Mouse (Mus musculus) lung, embryonic 14.5 days (tissue): Measurements from ENCODE around the gene Trim52. TPM values are rescaled to one million over a fixed set of nuclear protein-coding genes. Genes with fewer than 3 reads are reported as not detected.
"Not testable (repeated sequence)": the region's sequence is repeated elsewhere in the genome, so short reads cannot be mapped to it uniquely, and the experiment has no call there.

Experiments used
- ATAC-seq: fragments of 200-750 bp; cut with Nextera tagmentation; 2 replicates; pipeline ENCODE4 v1.8.0; 2017; ENCODE audit warnings: mild to moderate bottlenecking, moderate TSS enrichment, moderate library complexity; ENCODE audit not compliant: insufficient read depth
- DNase-seq: peaks from one replicate; pipeline ENCODE4 v3.0.0-alpha.2; 2015
- H3K27ac ChIP-seq: fragments of 300-500 bp; sonication (generic); 2 replicates; pipeline ENCODE4 v1.5.1; 2014; ENCODE audit warnings: low read depth, mild to moderate bottlenecking, moderate library complexity
- H3K27me3 ChIP-seq: fragments of 300-500 bp; sonication (generic); 2 replicates; pipeline ENCODE4 v1.6.1; 2014; ENCODE audit warnings: low read length, control low read depth; ENCODE audit not compliant: insufficient read depth
- H3K36me3 ChIP-seq: fragments of 300-500 bp; sonication (generic); 2 replicates; pipeline ENCODE4 v1.6.1; 2014; ENCODE audit warnings: control low read depth; ENCODE audit not compliant: insufficient read depth
- H3K4me1 ChIP-seq: fragments of 300-500 bp; sonication (generic); 2 replicates; pipeline ENCODE4 v1.6.1; 2014; ENCODE audit warnings: antibody characterized with exemption, control low read depth; ENCODE audit not compliant: insufficient read depth
- H3K4me2 ChIP-seq: fragments of 300-500 bp; sonication (generic); 2 replicates; pipeline ENCODE4 v1.6.1; 2014; ENCODE audit warnings: mild to moderate bottlenecking
- H3K4me3 ChIP-seq: fragments of 300-500 bp; sonication (generic); 2 replicates; pipeline ENCODE4 v1.5.1; 2014; ENCODE audit warnings: low read depth, low read length
- H3K9ac ChIP-seq: fragments of 300-500 bp; sonication (generic); 2 replicates; pipeline ENCODE4 v1.6.1; 2014
- H3K9me3 ChIP-seq: fragments of 300-500 bp; sonication (generic); 2 replicates; pipeline ENCODE4 v1.6.1; 2016; ENCODE audit warnings: low read depth, low read length, control low read depth
- CTCF ChIP-seq: IDR thresholded peaks from 2 replicates; pipeline ENCODE4 v1.5.1; 2016; ENCODE audit warnings: antibody characterized with exemption, low read depth
- WGBS: fragments of 180-500 bp; shearing (Covaris S2); extraction: QIAGEN DNeasy Blood & Tissue Kit; methylation state at CpG from one replicate; pipeline ENCODE4 v1.1.7; 2014; 5-methylcytosine and 5-hydroxymethylcytosine counted together
- polyA plus RNA-seq: library from polyadenylated mRNA; unstranded; fragments of >200 nt; fragmentation: Nextera tagmentation; extraction: Ambion mirVana; gene quantifications from 2 replicates; pipeline ENCODE4 v1.2.1, GENCODE M21; 2014

Gene Trim52
- polyA plus RNA-seq, 1 experiment from 2014 or later, result not detected

DNA sequence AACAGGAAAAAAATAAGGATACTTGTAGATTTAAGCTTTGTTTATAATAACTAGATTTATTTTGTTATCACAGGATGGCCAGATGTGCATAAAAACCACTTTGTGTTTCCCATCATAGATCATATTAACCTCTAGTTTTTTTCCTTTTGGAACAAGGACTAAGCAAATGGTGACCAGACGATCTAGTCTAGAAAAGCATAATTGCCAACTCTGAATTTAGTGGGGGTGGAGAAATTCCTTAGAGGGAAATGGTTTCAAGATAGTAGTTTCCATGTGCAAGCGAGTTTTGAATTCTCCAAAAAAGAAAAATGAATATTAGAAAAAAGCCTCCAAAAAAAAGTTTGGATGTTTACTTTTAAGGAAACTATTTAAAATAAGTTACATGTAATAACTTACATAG lies 13.4 kb downstream of the Trim52 start:
- Histone ChIP-seq H3K9ac (no peak overlapping the region), H3K27ac (no peak overlapping the region), H3K9me3 (no peaks in the 10 kb centered on the region), H3K4me1 (no peaks in the 10 kb centered on the region), H3K4me3 (no peak overlapping the region), H3K4me2 (no peak overlapping the region), H3K27me3 (no peaks in the 10 kb centered on the region), H3K36me3 (no peaks in the 10 kb centered on the region)
- WGBS, result 32% methylated on average over 2 of the region's 2 CpGs
- peak; percentile 51 for DNase-seq
- TF ChIP-seq CTCF, result no peak
- ATAC-seq, result no peak

DNA sequence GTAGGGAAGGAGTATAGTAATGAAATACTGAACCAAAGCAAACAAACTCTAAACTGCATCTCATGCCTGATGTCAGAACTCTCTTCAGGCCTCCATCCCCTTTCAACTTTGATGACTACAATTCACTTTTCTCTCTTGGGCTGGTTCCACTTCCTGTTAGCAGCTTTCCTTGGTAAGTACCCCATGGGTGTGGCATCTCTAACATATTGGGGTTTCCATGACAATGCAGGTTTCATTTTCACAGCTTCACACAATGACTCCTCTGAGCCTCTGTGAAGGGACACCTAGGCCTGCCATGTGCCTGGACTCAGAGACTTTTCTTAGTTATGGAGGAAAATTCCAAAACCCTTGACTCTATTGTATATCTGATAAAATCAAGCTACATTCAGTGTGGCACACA lies 30.3 kb downstream of the Trim52 start:
- H3K4me2 ChIP-seq, result no peak overlapping the region
- ATAC-seq (no peak), DNase-seq (no peak)
- TF ChIP-seq CTCF, result no peak
- H3K4me3 ChIP-seq, result no peak overlapping the region
- no peak overlapping the region for H3K27ac ChIP-seq
- no peaks in the 10 kb centered on the region for H3K9me3 ChIP-seq
- H3K4me1 ChIP-seq, result no peaks in the 10 kb centered on the region
- no peaks in the 10 kb centered on the region for H3K36me3 ChIP-seq
- H3K9ac ChIP-seq, result no peak overlapping the region
- no peaks in the 10 kb centered on the region for H3K27me3 ChIP-seq

DNA sequence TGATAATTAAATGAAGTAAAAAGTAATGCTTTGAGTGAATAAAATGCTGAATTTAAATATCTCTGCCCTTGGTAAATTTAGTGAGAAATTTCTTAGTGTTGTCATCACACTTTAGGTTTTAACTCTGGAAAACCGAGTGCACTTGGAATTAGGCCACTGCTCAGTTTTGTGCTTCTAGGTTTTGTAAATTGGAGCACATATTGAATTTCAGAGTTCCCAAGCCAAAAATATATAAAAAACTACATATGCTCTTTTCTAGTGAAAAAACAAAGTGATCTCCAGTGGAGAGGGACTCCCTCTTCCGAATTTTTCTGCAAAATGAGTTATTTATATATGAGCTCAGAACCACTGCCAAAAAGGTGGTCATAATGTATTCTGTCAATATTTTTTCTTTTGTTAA lies 45.2 kb downstream of the Trim52 start:
- ATAC-seq (no peak), DNase-seq (no peak)
- H3K4me2 ChIP-seq, result no peak overlapping the region
- H3K4me1 ChIP-seq, result no peaks in the 10 kb centered on the region
- H3K9me3 ChIP-seq, result no peaks in the 10 kb centered on the region
- WGBS, result 47% methylated on average over 2 of the region's 2 CpGs
- H3K36me3 ChIP-seq, result no peaks in the 10 kb centered on the region
- no peak overlapping the region for H3K27ac ChIP-seq
- no peak overlapping the region for H3K9ac ChIP-seq
- no peaks in the 10 kb centered on the region for H3K27me3 ChIP-seq
- no peak for TF ChIP-seq CTCF
- no peak overlapping the region for H3K4me3 ChIP-seq

DNA sequence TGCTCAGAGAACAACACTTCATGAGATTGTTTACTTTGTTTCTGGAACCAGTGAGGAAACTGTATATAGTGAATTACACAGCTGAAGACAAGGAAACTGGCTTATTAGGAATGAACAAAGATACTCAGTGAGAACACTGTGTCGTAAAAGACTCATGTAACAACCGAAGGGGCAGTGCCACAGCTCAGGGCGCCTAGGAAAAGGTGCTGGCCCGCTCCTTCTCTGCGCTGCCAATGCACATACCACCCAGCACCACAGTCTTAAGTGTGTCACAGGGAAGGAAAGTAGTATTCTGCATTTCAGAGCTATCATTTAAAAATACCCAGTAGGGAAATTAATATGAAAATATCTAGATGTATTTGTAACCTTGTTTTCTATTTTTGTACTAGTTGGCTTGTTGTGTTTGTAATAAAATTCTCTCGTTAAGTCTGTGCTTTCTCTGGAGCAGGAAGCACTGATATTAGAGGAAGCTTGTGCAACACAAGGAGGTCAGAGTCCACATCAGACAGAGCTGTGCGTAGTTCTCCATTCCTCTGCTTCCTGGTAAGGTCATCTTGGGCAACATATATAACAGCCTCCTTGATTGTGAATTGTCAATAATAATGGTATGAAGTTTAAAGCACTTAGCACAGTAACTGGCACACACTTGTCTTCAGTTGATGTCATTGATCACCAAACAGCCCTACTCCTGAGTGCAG lies 49.0 kb downstream of the Trim52 start:
- Histone ChIP-seq H3K4me2 (no peak overlapping the region), H3K27ac (no peak overlapping the region), H3K9me3 (no peaks in the 10 kb centered on the region), H3K27me3 (no peaks in the 10 kb centered on the region), H3K36me3 (no peaks in the 10 kb centered on the region), H3K4me1 (no peaks in the 10 kb centered on the region), H3K4me3 (no peak overlapping the region), H3K9ac (no peak overlapping the region)
- DNase-seq, result peak; percentile 15
- no peak for ATAC-seq
- 62% methylated on average over 7 of the region's 7 CpGs for WGBS
- no peak for TF ChIP-seq CTCF

DNA sequence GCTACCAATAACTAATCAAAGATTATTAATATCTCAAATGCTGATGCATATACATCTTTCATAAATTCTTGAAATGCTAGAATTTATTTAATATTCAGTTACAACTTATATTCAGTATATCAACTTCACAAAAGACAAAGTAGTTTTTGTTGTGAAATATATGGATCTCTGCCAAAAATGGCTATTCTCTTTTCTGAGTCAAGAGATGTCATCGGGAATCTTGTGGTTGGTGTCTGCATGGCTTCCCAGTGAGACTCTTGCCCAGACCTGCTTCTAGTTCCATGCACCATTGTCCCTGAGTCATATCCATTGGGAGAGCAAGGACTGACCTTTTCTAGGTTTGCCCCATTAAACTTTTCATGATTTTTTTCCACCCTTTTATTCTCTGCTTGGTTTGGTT lies 50.5 kb downstream of the Trim52 start:
- no peak for TF ChIP-seq CTCF
- H3K4me3 ChIP-seq, result no peak overlapping the region
- H3K4me1 ChIP-seq, result no peaks in the 10 kb centered on the region
- WGBS, result 47% methylated on average over 1 of the region's 1 CpGs
- no peaks in the 10 kb centered on the region for H3K9me3 ChIP-seq
- H3K36me3 ChIP-seq, result no peaks in the 10 kb centered on the region
- no peak overlapping the region for H3K9ac ChIP-seq
- no peak overlapping the region for H3K4me2 ChIP-seq
- no peaks in the 10 kb centered on the region for H3K27me3 ChIP-seq
- ATAC-seq, result no peak
- DNase-seq, result peak; percentile 52
- H3K27ac ChIP-seq, result no peak overlapping the region

DNA sequence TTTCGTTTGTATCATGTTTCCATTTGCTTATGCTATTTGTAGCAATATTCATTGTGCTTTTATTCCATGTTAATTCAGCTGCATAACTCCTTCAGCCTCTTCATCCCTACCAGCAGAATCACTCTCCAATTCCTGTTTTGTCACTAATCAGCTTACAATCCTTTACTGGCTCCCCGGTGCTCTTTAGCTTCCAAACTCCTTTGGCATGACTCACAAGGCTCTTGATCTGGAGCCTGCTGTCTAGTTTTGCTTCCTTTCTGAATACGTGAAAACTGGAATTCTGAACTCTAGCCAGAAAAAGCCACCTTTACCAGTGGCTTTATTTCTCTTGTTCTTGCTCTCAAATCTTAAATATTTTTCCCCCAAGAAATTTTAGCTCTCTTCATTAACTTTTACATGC lies 56.3 kb downstream of the Trim52 start:
- H3K36me3 ChIP-seq, result no peaks in the 10 kb centered on the region
- H3K9ac ChIP-seq, result no peak overlapping the region
- H3K27ac ChIP-seq, result no peak overlapping the region
- no peak for DNase-seq
- no peaks in the 10 kb centered on the region for H3K9me3 ChIP-seq
- H3K4me3 ChIP-seq, result no peak overlapping the region
- H3K4me2 ChIP-seq, result no peak overlapping the region
- WGBS, result 49% methylated on average over 3 of the region's 3 CpGs
- TF ChIP-seq CTCF, result no peak
- no peaks in the 10 kb centered on the region for H3K4me1 ChIP-seq
- no peaks in the 10 kb centered on the region for H3K27me3 ChIP-seq
- no peak for ATAC-seq

DNA sequence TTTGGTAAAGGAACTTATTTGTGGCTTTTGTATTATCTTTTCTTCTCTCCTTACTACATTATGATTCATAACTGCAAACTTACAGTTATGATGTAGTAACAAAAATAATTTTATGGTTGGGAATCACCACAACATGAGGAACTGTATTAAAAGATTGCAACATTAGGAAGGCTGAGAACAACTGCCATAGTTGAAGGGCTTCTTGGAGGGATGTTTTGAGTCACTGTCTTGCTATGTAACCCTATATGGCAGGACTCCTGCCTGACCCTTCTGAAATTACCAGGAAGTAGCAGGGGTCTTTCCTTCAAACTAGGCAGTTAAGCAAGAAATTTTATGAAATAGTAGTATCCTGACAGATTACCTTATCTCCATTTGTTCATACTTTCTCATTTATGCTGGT lies 57.2 kb downstream of the Trim52 start:
- Histone ChIP-seq H3K27me3 (no peaks in the 10 kb centered on the region), H3K9ac (no peak overlapping the region), H3K4me2 (no peak overlapping the region), H3K9me3 (no peaks in the 10 kb centered on the region), H3K36me3 (no peaks in the 10 kb centered on the region), H3K4me1 (no peaks in the 10 kb centered on the region), H3K4me3 (no peak overlapping the region), H3K27ac (no peak overlapping the region)
- no peak for DNase-seq
- TF ChIP-seq CTCF, result no peak
- ATAC-seq, result no peak

DNA sequence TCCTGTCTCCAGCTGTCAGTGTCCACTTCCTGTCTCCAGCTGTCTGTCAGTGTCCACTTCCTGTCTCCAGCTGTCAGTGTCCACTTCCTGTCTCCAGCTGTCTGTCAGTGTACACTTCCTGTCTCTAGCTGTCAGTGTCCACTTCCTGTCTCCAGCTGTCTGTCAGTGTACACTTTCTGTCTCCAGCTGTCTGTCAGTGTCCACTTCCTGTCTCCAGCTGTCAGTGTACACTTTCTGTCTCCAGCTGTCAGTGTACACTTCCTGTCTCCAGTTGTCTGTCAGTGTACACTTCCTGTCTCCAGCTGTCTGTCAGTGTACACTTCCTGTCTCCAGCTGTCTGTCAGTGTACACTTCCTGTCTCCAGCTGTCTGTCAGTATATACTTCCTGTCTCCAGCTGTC lies 57.9 kb downstream of the Trim52 start:
- not testable (repeated sequence) for H3K9me3 ChIP-seq, DNase-seq, H3K4me2 ChIP-seq, ATAC-seq, H3K36me3 ChIP-seq, H3K27me3 ChIP-seq, H3K4me3 ChIP-seq, H3K27ac ChIP-seq, H3K4me1 ChIP-seq, H3K9ac ChIP-seq
